Mouse (Mus musculus) spleen, postnatal 36 days (tissue): Measurements from ENCODE around the gene Olfr106-ps.

Experiments
- DNase-seq, 2 experiments: peaks; one replicate each; pipeline ENCODE4 v3.0.0; 2022; ENCODE audit warnings: low spot score in 2 of 2, mixed read lengths in 1 of 2

Gene Olfr106-ps

DNA sequence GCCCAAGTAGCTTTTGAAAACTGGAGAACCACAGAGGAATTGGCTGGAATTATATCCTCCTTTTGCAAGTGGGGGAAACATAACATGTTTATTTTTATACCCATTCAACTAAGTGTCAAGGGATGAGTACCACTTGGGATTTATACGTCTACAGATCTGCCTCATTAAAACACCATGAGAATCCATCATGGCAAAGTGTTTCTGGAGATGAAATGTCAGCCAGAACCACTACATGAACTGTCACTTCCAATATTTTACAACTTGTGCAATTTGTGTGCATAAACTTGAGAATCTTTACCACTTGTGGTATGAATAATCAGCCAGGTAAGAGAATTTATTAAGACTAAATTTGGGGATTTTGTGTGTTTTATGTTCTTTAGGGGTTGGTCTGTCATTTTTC lies at the start of gene Olfr106-ps:
Gene Olfr106-ps (plus strand): TSS at position 301 of the 400 bp plus-strand sequence.
- DNase-seq: no peak

- DNase-seq: no peak
Measured at GRCm38 (mm10) chr17:37359282-37359681, 30.9 kb upstream of the Olfr106-ps start, which contains the start of gene Olfr104-ps. Gene Olfr104-ps, plus strand, starts transcription at chr17:37359582.

GRCm38 (mm10) chr17:37378733-37379132 lies 11.5 kb upstream of the Olfr106-ps start, which contains the start of gene Olfr105-ps:
Gene Olfr105-ps, plus strand, starts transcription at chr17:37379033.
- DNase-seq: no peak

- no peak for DNase-seq
Measured at GRCm38 (mm10) chr17:37398926-37399325, 8.7 kb downstream of the Olfr106-ps start, which contains the start of gene Olfr107. Gene Olfr107, plus strand, starts transcription at chr17:37399226.

DNA sequence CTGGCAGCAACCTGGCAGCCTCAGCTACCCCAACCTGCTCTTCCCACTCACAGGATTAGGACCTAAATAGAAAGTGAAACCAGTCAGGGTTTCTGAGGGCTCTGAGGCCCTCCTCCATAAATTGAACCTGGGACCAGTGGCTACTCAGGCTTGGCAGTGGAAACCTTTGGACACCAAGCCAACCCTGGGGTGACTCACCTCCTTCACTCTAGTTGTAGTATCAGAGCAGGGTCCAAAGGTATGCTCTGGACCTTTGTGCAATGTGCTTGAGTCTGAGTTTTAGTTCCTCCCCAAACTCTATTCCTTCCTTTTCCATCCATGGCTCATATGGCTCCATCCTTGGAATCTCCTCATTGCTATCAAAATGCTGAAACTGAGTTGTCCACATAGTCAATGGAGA lies 23.2 kb downstream of the Olfr106-ps start:
- no peak for DNase-seq

GRCm38 (mm10) chr17:37445180-37445579 lies 55.0 kb downstream of the Olfr106-ps start, which contains the start of gene Olfr108:
Gene Olfr108, plus strand, starts transcription at chr17:37445480.
- DNase-seq: no peak
